Mouse (Mus musculus): Measurements from ENCODE around the gene Pde11a.

GRCm38 (mm10) chr2:76002899-76003298, 335.7 kb downstream of the Pde11a start:
- TF ChIP-seq POLR2AphosphoS5 (IDR thresholded peaks at IDR 0.05; ENCODE audit: insufficient replicate concordance, low read depth, low read length) (no peak), GATA2 (IDR thresholded peaks at IDR 0.05; ENCODE audit: borderline replicate concordance, low read depth, low read length) (no peak), CTCF (IDR thresholded peaks at IDR 0.05; ENCODE audit: low read depth, low read length) (no peak), GATA1 (IDR thresholded peaks at IDR 0.05; ENCODE audit: borderline replicate concordance, low read length) (no peak)
